Mouse (Mus musculus) megakaryocyte, embryonic 14.5 days (primary cell): ENCODE measurements around the gene Ppp1r36. TPM values are rescaled to one million over a fixed set of nuclear protein-coding genes. Genes with fewer than 3 reads are reported as not detected.

Experiments
- H3K27me3 ChIP-seq: replicated peaks from 2 replicates; pipeline ENCODE3; 2012; ENCODE audit warnings: inconsistent platforms
- H3K36me3 ChIP-seq: replicated peaks from 2 replicates; pipeline ENCODE3; 2012; ENCODE audit warnings: low read length, inconsistent platforms, mixed read lengths
- H3K4me1 ChIP-seq: 2 replicates; pipeline ENCODE4 v1.6.1; 2012; ENCODE audit warnings: inconsistent platforms
- H3K4me3 ChIP-seq: replicated peaks from 2 replicates; pipeline ENCODE3; 2012; ENCODE audit warnings: moderate library complexity, mild to moderate bottlenecking, inconsistent platforms
- H3K9me3 ChIP-seq: 2 replicates; pipeline ENCODE4 v1.6.1; 2012; ENCODE audit warnings: inconsistent platforms
- FLI1 ChIP-seq: IDR thresholded peaks from 2 replicates; pipeline ENCODE4 v1.6.1; 2012; ENCODE audit warnings: low read length, inconsistent platforms, mixed read lengths
- GATA1 ChIP-seq: IDR thresholded peaks from 3 replicates; pipeline ENCODE4 v1.6.1; 2012; ENCODE audit warnings: mixed read lengths, low read length, inconsistent platforms, borderline replicate concordance
- polyA plus RNA-seq: library from polyadenylated mRNA; stranded (reverse); fragments of >175 nt; gene quantifications from 2 replicates; pipeline ENCODE4 v1.2.3, GENCODE M21; 2012; ENCODE audit warnings: low replicate concordance; ENCODE audit not compliant: insufficient read depth

Gene Ppp1r36
- polyA plus RNA-seq, 1 experiment, result not detected

- peaks cover 2% of the 10 kb centered on the region for H3K27me3 ChIP-seq
- H3K9me3 ChIP-seq, result peaks cover 14% of the 10 kb centered on the region
- H3K4me3 ChIP-seq, result no peak overlapping the region
- no peak for TF ChIP-seq GATA1
- TF ChIP-seq FLI1, result no peak
- H3K36me3 ChIP-seq, result peaks cover 5% of the 10 kb centered on the region
- peaks cover 68% of the 10 kb centered on the region for H3K4me1 ChIP-seq
Observed at GRCm38 (mm10) chr12:76484881-76485280, 67.5 kb downstream of the Ppp1r36 start.

DNA sequence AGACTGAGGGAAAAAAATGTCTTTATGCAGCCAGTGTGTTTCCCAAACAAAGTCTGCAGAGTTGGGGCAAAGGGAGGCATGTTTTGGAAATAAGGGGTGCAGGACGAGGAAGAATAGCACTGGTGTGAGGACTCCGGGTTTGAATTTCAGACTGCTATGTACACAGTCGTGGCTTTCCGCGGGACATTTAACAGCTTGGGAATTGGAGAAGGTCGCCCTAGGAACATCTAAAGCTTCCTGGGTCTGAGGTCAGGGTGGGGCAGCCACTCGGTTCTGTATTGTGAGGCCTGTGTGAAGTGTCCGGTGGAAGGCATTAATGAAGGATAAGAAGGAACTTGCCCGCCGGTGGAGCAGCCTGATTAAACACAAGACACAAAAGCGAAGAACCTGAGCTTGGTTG is 68.0 kb downstream of the Ppp1r36 start:
- no peak for TF ChIP-seq FLI1
- TF ChIP-seq GATA1, result no peak
- Histone ChIP-seq H3K9me3 (peaks cover 13% of the 10 kb centered on the region), H3K4me1 (peaks cover 68% of the 10 kb centered on the region), H3K4me3 (no peak overlapping the region), H3K36me3 (peaks cover 5% of the 10 kb centered on the region), H3K27me3 (peaks cover under 1% of the 10 kb centered on the region)

DNA sequence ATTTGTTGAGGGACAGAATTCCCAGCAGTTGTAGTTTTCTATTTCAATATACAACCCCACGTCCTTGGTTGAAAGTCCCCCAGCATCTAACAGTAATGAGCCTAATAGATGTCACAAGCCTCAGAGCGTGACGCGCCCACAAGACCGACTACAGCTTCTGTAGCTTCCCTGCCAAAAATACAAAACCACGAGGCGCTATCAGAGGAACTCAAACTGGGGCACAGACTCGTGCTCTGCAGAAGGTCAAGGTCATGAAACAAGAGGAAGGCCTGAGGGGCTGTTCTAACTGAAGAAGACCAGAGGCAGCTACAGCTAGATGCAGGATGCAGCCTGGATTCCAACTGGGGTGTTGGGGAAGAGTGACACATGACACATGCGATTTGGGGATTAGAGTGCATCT is 69.6 kb downstream of the Ppp1r36 start:
- peak overlapping the region; percentile 39 for H3K4me3 ChIP-seq
- TF ChIP-seq FLI1, result no peak
- TF ChIP-seq GATA1, result no peak

More for the DNA sequence above, 69.6 kb downstream of the Ppp1r36 start:
- Histone ChIP-seq H3K9me3 (peaks cover 13% of the 10 kb centered on the region), H3K36me3 (peaks cover 4% of the 10 kb centered on the region), H3K27me3 (no peaks in the 10 kb centered on the region), H3K4me1 (peaks cover 61% of the 10 kb centered on the region)

Other genes with a start within 250 kb of the Ppp1r36 start
- gene Esr2, start 240.3 kb upstream of the Ppp1r36 start, polyA plus RNA-seq, result not detected in 2 replicates
- gene Tex21, start 170.8 kb upstream of the Ppp1r36 start, polyA plus RNA-seq, result not detected in 2 replicates
- gene Mthfd1, start 162.2 kb upstream of the Ppp1r36 start, polyA plus RNA-seq, result 30.6 and 61.4 TPM in 2 replicates
- 0.63 TPM in 1 of 2 replicates, not detected in the other for gene Akap5, start 92.6 kb upstream of the Ppp1r36 start, polyA plus RNA-seq
- gene Zbtb25, start 47.9 kb upstream of the Ppp1r36 start, polyA plus RNA-seq, result 2.4 and 7.2 TPM in 2 replicates
- gene Zbtb1, start 47.3 kb upstream of the Ppp1r36 start, polyA plus RNA-seq, result 0.79 and 4.7 TPM in 2 replicates
- gene Hspa2, start 13.4 kb upstream of the Ppp1r36 start, polyA plus RNA-seq, result 2.9 and 5.8 TPM in 2 replicates
- 2.2 and 4.4 TPM in 2 replicates for gene Plekhg3, start 113.4 kb downstream of the Ppp1r36 start, polyA plus RNA-seq